Mouse (Mus musculus) embryonic stem cell, embryonic (primary cell): ENCODE measurements around the gene Slc6a3.

ENCODE experiments used
- CTCF ChIA-PET, 4 experiments: fragments of 300-600 bp in 2 of 4; fragments of 350-600 bp in 2 of 4; sonication (Branson Sonifier 250); formaldehyde crosslinking; loops; one replicate each; lab custom pipeline; 2022; ENCODE audit warnings: inconsistent platforms in 2 of 4; lab: Charles Lee
- POLR2A ChIA-PET, 4 experiments: fragments of 300-600 bp in 2 of 4; fragments of 350-600 bp in 2 of 4; sonication (Branson Sonifier 250); formaldehyde crosslinking; loops; one replicate each; lab custom pipeline; 2022; ENCODE audit warnings: antibody characterized with exemption in 4 of 4, inconsistent platforms in 1 of 4; lab: Charles Lee

The Slc6a3 gene

GRCm38 (mm10) chr13:73536403-73536821 is at the start of gene Slc6a3:
Gene Slc6a3 (plus strand): TSS chr13:73536747.
- POLR2A ChIA-PET: interaction anchor here in 2 of 4 experiments (0.9 to 1.4 kb wide), 7 partner anchors 9 to 97 kb away, joined by 3 to 4 read pairs (median 3); partner anchors contain the start of gene Tert (in 1 of the 2)
- CTCF ChIA-PET: interaction anchor here (0.5 to 1.2 kb wide), 8 partner anchors 9 to 281 kb away, joined by 3 to 15 read pairs (median 3); no protein-coding TSS in a partner anchor

DNA sequence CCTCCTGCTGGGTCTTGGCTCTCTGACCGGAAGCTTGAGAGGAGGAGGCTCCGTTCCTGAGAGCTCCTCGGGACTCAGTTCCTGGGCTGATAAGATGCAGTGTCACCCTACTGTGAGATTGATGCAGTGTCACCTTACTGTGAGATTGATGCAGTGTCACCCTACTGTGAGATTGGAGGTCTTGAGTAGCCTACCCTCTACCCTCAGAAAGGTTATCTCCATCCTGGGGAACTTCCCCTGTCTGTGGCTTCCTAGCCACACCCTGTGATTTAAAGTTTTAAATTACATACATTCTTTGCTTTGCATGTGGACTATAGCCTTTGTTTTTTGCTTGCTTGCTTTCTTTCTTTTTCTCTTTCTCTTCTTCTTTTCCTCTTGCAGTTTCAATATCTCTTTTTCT is 48.4 kb upstream of the Slc6a3 start:
- ChIA-PET CTCF (interaction anchor here in 1 of 4 experiments (1.5 kb wide), 1 partner anchor 63 kb away, joined by 3 read pairs; no protein-coding TSS in a partner anchor), POLR2A (interaction anchor here in 1 of 4 experiments (1.3 to 1.7 kb wide), 2 partner anchors 11 to 21 kb away, joined by 4 to 5 read pairs; partner anchors contain the start of gene Lpcat1)

DNA sequence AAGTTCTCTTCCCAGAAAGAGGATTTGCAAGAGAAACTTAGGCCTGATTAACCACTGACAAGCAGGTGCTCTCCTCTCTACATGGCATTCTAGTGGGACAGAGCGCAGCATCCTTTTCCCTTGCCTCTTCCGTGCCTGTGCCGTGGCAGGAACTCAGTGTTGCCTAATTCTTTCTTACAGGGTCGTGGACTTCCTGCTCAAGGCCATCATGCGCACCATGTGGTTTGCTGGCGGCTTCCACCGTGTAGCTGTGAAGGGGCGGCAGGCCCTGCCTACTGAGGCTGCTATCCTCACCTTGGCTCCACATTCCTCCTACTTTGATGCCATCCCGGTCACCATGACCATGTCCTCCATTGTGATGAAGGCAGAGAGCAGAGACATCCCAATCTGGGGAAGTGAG is 47.8 kb upstream of the Slc6a3 start:
- ChIA-PET POLR2A (no interaction called here), CTCF (interaction anchor here in 2 of 4 experiments (0.6 to 1.5 kb wide), 3 partner anchors 14 to 63 kb away, joined by 3 to 7 read pairs (median 7); no protein-coding TSS in a partner anchor)

DNA sequence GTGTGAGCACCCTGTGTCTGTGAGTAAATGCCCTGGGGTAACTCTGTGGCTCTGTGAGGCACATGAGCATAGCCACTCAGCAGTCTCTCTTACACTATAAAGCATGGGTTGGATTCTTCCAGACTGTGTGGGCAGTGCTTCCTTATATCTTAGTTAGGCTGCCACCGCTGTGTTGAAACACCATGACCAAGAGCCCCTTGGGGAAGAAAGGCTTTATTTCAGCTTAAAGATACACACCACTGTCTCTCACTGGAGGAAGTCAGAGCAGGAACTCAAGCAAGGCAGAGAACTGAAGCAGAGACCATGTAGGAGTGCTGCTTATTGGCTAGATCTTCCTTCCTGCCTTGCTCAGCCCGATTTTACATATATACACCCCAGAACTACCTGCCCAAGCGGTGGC is 46.6 kb upstream of the Slc6a3 start:
- ChIA-PET POLR2A (no interaction called here), CTCF (no interaction called here)

DNA sequence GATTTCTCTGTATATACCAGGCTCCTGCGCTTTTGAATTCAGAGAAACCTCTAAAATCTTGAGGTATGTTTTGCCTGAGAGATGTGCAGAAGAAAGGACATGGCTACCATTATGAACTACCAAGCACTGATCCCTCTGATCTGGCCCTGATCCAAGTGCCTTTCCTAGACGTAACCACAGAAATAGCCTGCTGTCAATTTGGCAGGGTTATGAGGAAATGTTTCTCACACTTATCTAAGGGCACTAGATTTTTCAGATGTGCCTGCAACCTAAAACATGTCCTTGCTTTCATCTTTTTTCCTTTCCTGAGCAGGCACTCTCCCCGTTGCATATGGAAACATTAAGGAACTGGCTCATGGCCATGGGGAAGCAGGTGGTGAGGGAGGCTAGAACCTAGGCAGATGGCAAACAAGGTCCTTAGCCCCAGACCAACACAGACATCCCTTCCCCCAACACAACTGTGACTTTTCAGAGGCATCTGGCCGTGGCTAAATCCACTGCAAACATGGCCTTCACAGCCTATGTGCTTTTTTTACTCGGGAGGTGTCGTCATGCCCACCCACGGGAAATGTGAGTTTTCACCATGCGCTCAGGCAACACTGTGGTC is 45.9 kb upstream of the Slc6a3 start:
- POLR2A ChIA-PET: interaction anchor here in 1 of 4 experiments (1.5 kb wide), 1 partner anchor 13 kb away, joined by 3 read pairs; no protein-coding TSS in a partner anchor
- CTCF ChIA-PET: no interaction called here

DNA sequence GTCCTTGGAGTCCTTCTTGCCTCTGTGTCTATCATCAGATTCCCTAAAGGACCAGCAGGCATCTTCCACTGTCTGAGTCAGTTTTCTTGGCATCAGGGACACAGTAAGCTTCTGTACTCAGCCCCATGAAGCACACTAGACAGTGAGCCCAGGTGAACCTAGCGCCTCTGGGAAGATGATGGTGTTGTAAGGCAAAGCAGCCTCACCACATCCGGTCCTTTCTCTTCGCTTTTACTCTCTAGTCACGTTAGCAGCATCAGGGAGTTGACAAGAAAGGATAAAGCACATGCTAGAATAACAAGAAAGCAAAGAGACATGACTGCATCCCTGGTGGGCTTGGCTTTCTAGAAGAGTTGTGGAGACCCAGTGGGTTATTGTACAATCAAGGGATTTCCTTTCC is 43.4 kb upstream of the Slc6a3 start:
- ChIA-PET POLR2A (no interaction called here), CTCF (interaction anchor here in 1 of 4 experiments (0.6 kb wide), 1 partner anchor 10 kb away, joined by 5 read pairs; no protein-coding TSS in a partner anchor)

DNA sequence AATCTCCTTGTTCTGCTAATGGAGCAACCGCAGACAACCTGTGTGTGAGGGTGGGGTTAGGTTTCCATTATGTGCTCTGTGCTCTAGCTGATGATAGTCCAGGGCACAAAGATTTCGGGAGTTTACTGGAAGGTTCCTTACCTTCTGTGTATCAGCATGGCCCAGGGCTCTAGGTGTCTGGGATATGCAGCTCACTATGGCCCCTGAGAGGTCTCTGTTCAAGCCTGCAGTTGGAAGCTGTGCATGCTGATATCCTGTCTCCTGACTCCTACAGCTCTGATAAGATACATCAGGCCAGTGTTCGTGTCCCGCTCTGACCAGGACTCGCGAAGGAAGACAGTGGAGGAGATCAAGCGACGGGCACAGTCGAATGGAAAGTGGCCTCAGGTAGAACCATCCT is 42.0 kb upstream of the Slc6a3 start:
- ChIA-PET POLR2A (interaction anchor here in 1 of 4 experiments (1.0 kb wide), 1 partner anchor 158 kb away, joined by 3 read pairs; no protein-coding TSS in a partner anchor), CTCF (interaction anchor here in 2 of 4 experiments (0.9 to 1.5 kb wide), 5 partner anchors 8 to 198 kb away, joined by 3 to 6 read pairs (median 3); no protein-coding TSS in a partner anchor)

DNA sequence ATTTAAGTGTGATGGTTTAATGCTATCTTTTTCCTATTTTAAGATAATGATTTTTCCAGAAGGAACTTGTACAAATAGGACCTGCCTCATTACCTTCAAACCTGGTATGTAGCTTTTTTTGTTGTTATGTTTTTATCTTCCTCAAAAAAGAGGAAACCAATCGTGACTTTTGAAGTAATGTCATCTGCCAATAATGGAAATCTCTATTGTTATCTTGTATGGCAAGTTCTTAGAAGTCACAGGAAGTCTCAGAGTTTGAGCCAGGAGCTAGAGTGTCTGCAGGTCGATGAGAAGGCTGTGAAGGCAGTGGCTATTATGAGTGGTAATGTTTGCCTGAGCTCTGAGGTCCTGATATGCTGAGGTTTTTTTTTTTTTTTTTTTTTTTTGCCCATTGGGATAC is 40.4 kb upstream of the Slc6a3 start:
- CTCF ChIA-PET: interaction anchor here in 1 of 4 experiments (0.9 kb wide), 1 partner anchor 70 kb away, joined by 6 read pairs; no protein-coding TSS in a partner anchor

GRCm38 (mm10) chr13:73499893-73500604 is 36.5 kb upstream of the Slc6a3 start:
- ChIA-PET POLR2A (interaction anchor here in 1 of 4 experiments (0.8 kb wide), 1 partner anchor 14 kb away, joined by 3 read pairs; no protein-coding TSS in a partner anchor), CTCF (interaction anchor here in 2 of 4 experiments (1.0 to 2.0 kb wide), 2 partner anchors 74 kb away, joined by 4 to 7 read pairs; no protein-coding TSS in a partner anchor)

More for the DNA sequence above, 40.4 kb upstream of the Slc6a3 start:
- POLR2A ChIA-PET: interaction anchor here (0.6 to 1.6 kb wide), 9 partner anchors 11 to 513 kb away, joined by 3 to 8 read pairs (median 4); no protein-coding TSS in a partner anchor

DNA sequence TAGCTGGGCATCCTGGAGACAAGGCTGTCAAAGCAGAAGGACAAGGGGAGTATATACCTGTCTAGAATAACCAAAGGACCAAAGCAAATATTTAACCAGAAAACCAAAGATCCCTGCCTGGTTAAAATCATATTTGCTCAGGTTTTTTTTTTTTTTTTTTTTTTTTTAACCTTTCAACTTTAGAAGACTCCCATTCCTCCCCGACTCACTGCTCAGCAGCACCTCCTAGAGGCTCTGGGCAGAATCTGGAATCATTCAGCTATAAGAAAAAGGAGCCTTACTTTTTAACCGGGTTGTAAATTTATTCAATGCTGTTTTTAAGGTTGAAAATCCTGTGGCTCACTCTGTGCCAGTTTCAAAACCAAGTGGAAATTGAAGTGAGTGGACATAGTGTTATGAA is 33.8 kb upstream of the Slc6a3 start:
- ChIA-PET CTCF (interaction anchor here (0.5 to 4.5 kb wide), 64 partner anchors 8 to 1547 kb away, joined by 3 to 54 read pairs (median 5); partner anchors contain the start of genes Slc6a3 (in 1 of the 4) and Tert (in 1 of the 4)), POLR2A (interaction anchor here (0.6 to 2.6 kb wide), 20 partner anchors 9 to 545 kb away, joined by 3 to 13 read pairs (median 4); partner anchors contain the start of gene Slc6a3 (in 1 of the 4))

DNA sequence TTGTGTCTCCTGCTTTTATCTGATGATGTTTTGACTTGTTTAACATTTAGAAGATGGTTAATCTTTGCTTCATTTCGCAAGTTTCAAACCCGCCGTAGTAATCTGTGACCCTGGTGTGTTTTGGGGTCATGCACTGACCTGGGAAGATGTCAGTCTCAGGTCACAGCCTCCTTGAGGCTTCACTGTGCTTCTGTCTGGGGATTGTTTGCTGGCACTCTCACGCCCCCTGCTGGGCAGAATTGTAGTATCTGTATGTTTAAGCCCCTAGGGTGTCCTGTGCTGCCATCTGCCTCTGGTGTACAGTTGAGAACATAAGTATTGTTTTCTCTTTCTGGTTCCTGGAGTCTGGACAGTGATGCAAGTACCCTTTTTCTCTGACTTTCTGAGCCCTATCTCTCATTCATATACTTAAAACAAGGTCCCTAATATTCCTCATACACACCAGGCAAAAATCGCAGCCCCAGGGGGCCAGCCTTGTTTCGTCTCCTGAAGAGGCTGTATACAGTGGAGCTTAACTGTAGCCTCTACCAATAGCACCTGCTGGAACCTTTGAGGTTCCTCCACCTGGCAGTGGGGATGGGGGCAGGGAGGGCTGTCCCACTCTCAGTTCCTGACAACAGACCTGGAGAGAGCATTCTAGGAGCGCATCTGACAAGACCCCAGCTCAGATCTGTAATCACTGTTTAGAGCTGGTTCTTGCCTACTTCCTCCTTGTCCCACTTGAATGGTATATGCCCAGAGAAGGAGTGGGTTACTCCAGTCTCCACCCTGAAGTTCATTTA is 30.7 kb upstream of the Slc6a3 start:
- ChIA-PET CTCF (interaction anchor here (0.6 to 1.6 kb wide), 7 partner anchors 74 to 146 kb away, joined by 3 to 12 read pairs (median 3); no protein-coding TSS in a partner anchor), POLR2A (interaction anchor here in 1 of 4 experiments (0.6 kb wide), 1 partner anchor 54 kb away, joined by 3 read pairs; no protein-coding TSS in a partner anchor)

DNA sequence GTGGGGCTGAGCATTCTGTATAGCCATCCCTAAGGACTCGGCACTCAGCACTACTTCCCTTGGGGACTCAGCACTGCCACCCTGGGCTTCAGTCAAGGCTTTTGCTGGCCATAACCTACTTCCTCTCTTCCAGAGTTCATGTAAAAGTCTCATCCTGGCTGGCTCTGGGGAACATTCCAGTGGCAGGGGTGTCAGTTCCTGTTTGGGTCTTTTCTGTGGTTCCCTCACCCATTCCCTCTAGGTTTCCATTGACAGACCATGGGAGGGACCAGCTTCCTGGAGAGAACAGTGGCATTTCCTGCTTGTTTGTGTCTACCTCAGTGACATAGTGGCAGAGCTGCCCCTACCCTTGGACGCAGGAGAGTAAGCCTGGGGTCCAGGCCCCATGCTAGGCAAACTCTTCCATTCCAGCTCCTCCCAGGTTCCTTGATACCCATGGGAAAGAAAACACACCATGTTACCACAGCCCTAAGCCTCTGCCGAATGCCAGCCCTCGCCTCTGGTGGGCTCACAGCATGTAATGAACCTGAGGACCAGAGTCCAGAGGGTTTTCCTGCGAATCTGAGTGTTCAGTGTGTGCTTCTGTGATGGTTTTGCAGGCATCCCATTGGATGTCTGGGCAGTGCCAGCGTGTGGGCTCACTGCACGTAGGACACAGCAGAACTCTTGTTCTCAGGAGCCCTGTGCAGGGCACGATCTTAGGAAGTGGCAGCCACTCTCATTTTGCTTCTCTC is 27.6 kb upstream of the Slc6a3 start:
- ChIA-PET POLR2A (interaction anchor here in 2 of 4 experiments (0.6 to 1.7 kb wide), 4 partner anchors 10 to 163 kb away, joined by 3 to 4 read pairs (median 3); no protein-coding TSS in a partner anchor), CTCF (interaction anchor here in 1 of 4 experiments (0.9 to 1.6 kb wide), 2 partner anchors 83 to 121 kb away, joined by 3 to 5 read pairs; no protein-coding TSS in a partner anchor)

- ChIA-PET POLR2A (interaction anchor here in 1 of 4 experiments (0.5 to 0.9 kb wide), 2 partner anchors 11 to 217 kb away, joined by 3 to 4 read pairs; no protein-coding TSS in a partner anchor), CTCF (interaction anchor here in 3 of 4 experiments (0.6 to 1.6 kb wide), 7 partner anchors 14 to 251 kb away, joined by 3 to 10 read pairs (median 3); no protein-coding TSS in a partner anchor)
Observed at GRCm38 (mm10) chr13:73509869-73510268, 26.7 kb upstream of the Slc6a3 start.

- CTCF ChIA-PET: interaction anchor here (0.6 to 1.4 kb wide), 14 partner anchors 14 to 203 kb away, joined by 3 to 6 read pairs (median 3); partner anchors contain the start of genes Slc6a18 (in 1 of the 4) and Tert (in 1 of the 4)
- POLR2A ChIA-PET: interaction anchor here in 2 of 4 experiments (1.0 to 1.8 kb wide), 4 partner anchors 13 to 114 kb away, joined by 3 to 6 read pairs (median 3); partner anchors contain the start of genes Clptm1l (in 1 of the 2) and Tert (in 1 of the 2)
Observed at GRCm38 (mm10) chr13:73512776-73513673, 23.5 kb upstream of the Slc6a3 start.

DNA sequence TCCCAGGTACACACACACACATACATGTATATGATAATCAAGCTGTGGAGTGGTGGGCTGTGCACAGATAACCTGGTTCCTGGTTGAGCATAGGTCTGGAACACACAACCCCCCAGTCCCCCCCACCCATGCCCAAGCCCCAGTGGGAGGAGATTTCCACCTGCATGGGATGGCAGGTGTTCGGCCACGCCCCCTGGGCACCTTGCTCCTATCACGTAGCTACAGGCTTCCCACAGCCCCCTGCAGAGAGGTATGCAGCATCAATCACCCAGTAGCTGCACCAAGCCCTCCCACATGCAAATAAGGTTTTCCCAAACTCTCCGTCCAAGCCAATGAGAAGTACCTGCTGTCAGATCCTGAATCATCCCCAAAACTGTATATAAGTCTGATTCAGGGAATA is 19.7 kb upstream of the Slc6a3 start:
- POLR2A ChIA-PET: interaction anchor here in 2 of 4 experiments (1.1 to 1.4 kb wide), 2 partner anchors 111 to 300 kb away, joined by 3 read pairs; no protein-coding TSS in a partner anchor
- CTCF ChIA-PET: interaction anchor here in 3 of 4 experiments (0.5 to 2.0 kb wide), 9 partner anchors 14 to 196 kb away, joined by 3 to 7 read pairs (median 4); partner anchors contain the start of genes Slc6a3 (in 1 of the 3) and Tert (in 1 of the 3)
